Mouse (Mus musculus) right cerebral cortex, postnatal 36 days (tissue): ENCODE results near the gene Plxnb1.
"Not testable (repeated sequence)": the region's sequence is repeated elsewhere in the genome, so short reads cannot be mapped to it uniquely, and the experiment has no call there.

Experiments
- DNase-seq, 2 experiments: peaks; one replicate each; pipeline ENCODE4 v3.0.0; 2022; ENCODE audit warnings: low spot score in 2 of 2, mixed read lengths in 1 of 2

Gene Plxnb1

GRCm38 (mm10) chr9:109130076-109130475 lies 34.9 kb downstream of the Plxnb1 start:
- no peak for DNase-seq

DNA sequence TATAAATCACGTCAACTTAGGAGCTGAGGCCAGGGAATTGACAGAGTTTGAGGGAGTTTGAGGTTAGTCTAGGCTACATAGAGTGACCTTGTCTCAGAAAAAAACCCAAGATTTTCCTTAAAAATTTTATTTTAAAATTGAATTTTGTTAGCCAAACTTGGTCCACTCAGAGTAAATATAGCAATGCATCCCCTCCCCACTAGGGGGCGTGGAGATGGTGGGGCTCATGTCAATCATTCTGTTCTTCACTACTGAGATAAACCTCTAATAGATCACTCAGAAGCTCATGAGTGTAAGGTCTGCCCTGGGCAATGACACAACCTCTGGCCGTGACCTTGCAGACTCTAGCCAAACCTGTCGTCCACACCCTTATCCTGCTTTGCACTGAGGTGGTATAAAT lies 45.2 kb downstream of the Plxnb1 start:
- not testable (repeated sequence) for DNase-seq

DNA sequence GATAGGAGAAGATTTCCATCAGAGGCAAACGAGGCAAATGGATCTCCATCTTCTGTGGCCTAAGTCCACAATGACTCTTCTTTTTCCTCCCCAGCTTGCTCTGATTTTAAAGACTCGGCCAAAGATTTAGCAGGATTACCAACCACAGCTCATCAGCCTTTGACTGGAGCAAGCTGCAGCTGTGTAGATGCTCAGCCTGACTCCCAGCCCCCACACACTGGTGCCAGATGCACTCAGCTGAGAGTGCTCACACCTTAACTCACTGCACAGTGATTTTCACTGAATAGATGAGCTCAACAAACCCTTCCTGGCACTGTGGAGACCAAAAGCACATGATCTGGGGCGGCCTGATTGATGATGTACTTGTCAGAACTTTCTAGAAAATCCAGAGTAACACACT lies 66.8 kb downstream of the Plxnb1 start, which contains the start of gene Fbxw21:
Gene Fbxw21 (minus strand): TSS at position 101 of the 400 bp plus-strand sequence.
- DNase-seq = no peak

DNA sequence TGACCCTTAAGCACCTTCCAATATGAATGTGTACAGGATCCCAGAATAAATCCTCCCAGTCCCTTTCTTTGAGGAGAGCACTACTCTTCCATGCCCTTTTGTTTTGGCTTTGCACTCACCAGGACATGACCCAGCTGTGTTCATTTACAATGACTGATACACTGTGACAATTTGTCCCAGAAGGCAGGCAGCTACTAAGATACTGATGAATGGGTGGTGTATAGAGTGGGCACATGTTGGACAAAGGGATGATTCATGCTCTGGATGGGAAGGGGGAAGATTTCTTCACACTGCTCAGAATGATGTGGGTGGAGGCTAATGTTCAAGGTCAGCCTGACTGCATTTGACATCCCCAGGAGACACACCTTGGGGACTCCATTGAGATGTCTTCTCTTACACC lies 72.1 kb downstream of the Plxnb1 start:
- DNase-seq = no peak
